Mouse (Mus musculus) thymus, adult 2 months (tissue): ENCODE results near the gene Fam241b.

Experiments
- CTCF ChIP-seq: fragments of 200-500 bp; IDR thresholded peaks from 2 replicates; pipeline ENCODE4 v1.5.1; 2012; ENCODE audit warnings: mild to moderate bottlenecking, control low read depth, low read length, moderate library complexity, borderline replicate concordance; ENCODE audit not compliant: control insufficient read depth, poor library complexity, insufficient read depth; ENCODE audit errors: extremely low read depth
- POLR2A ChIP-seq: fragments of 200-500 bp; IDR thresholded peaks from 2 replicates; pipeline ENCODE4 v1.6.1; 2012; ENCODE audit warnings: mild to moderate bottlenecking, low read length, control low read depth, moderate library complexity; ENCODE audit not compliant: control insufficient read depth, poor library complexity, insufficient read depth; ENCODE audit errors: extremely low read depth

GRCm38 (mm10) chr10:62060969-62061678, 82.6 kb downstream of the Fam241b start:
- TF ChIP-seq CTCF (no peak), POLR2A (no peak)
